ENCODE assay signal across 8 mouse cellular contexts in the genomic region with DNA sequence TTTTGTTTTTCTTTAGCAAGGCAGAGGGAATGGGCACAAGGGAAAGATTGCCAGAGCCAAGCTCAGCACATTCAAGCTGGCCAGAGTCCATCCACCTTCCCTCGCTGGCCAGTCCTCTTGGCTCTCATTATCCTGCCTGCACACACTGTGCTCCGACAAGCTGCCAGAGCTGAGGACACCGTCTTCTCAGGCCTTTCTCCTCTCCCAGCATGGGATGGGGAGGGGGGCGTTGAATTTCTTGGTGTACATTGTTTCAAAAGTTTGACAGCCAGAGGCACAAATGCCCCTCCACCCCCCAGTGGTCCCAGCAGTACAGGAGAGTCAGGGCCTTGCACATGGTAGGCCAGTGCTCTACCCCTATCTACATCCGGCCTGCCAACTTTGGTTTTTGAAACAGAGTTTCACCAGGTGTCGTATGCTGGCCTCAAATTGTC. TPM values are rescaled to one million over a fixed set of nuclear protein-coding genes. Genes with fewer than 3 reads are reported as not detected.
A peak's percentile ranks its signal among the peaks of the same experiment; 100 is the strongest.
DNase-seq lines count a peak whose midpoint lies in the region; ATAC-seq and TF ChIP-seq lines count a peak whose summit lies in the region.

No protein-coding gene starts in this region.

- peak overlapping the region; percentile 86; the same call in 1 of the 2 replicates for H3K4me3 ChIP-seq in heart, embryonic 12.5 days
- 0 out of 2 replicates have a peak overlapping the region, but pooled peaks have one; percentile 68 for H3K4me3 ChIP-seq in kidney, embryonic 14.5 days (ENCODE audit: low read length)
- peak overlapping the region; percentile 72 for H3K4me3 ChIP-seq in lung, embryonic 14.5 days (ENCODE audit: low read depth, low read length)
- 0 out of 2 replicates have a peak overlapping the region, but pooled peaks have one; percentile 76 for H3K4me3 ChIP-seq in stomach, embryonic 14.5 days (ENCODE audit: low read depth, low read length)

- H3K27me3 ChIP-seq in heart, embryonic 12.5 days (replicated peaks) = no peaks in the 10 kb centered on the region
- H3K27me3 ChIP-seq in kidney, embryonic 14.5 days (ENCODE audit: control insufficient read depth, insufficient read depth, low read length) = no peaks in the 10 kb centered on the region
- H3K27me3 ChIP-seq in lung, embryonic 14.5 days (ENCODE audit: insufficient read depth, low read length) = no peaks in the 10 kb centered on the region
- H3K27me3 ChIP-seq in stomach, embryonic 14.5 days (ENCODE audit: control insufficient read depth, insufficient read depth, low read length) = no peaks in the 10 kb centered on the region

- 54% methylated on average over 6 of the region's 6 CpGs for WGBS in heart, embryonic 12.5 days
- 61% methylated on average over 6 of the region's 6 CpGs for WGBS in kidney, embryonic 14.5 days
- WGBS in lung, embryonic 14.5 days = 39% methylated on average over 6 of the region's 6 CpGs
- 46% methylated on average over 6 of the region's 6 CpGs for WGBS in stomach, embryonic 14.5 days

- peak overlapping the region; percentile 98 for H3K4me2 ChIP-seq in heart, embryonic 12.5 days
- peak overlapping the region; percentile 96 for H3K4me2 ChIP-seq in kidney, embryonic 14.5 days (replicated peaks; ENCODE audit: low read depth, low read length)
- peak overlapping the region; percentile 96 for H3K4me2 ChIP-seq in lung, embryonic 14.5 days
- peak overlapping the region; percentile 96 for H3K4me2 ChIP-seq in stomach, embryonic 14.5 days (replicated peaks; ENCODE audit: low read depth, low read length)

- no peaks in the 10 kb centered on the region for H3K9me3 ChIP-seq in heart, embryonic 12.5 days (replicated peaks)
- H3K9me3 ChIP-seq in kidney, embryonic 14.5 days (ENCODE audit: control insufficient read depth, low read length) = no peaks in the 10 kb centered on the region
- no peaks in the 10 kb centered on the region for H3K9me3 ChIP-seq in lung, embryonic 14.5 days (ENCODE audit: low read depth, low read length)
- no peaks in the 10 kb centered on the region for H3K9me3 ChIP-seq in stomach, embryonic 14.5 days (ENCODE audit: control insufficient read depth, low read depth, low read length)

- intact Hi-C loops in heart, postnatal 25 days (cut with DNase I) = no loop called here

- peak; percentile 20; the same call in 1 of the 2 replicates for ATAC-seq in heart, embryonic 12.5 days (ENCODE audit: insufficient number of reproducible peaks, low FRiP score)
- peak; percentile 36 for ATAC-seq in kidney, embryonic 14.5 days (ENCODE audit: low FRiP score, low TSS enrichment)
- ATAC-seq in lung, embryonic 14.5 days (ENCODE audit: insufficient read depth) = peak; percentile 32
- ATAC-seq in stomach, embryonic 14.5 days (ENCODE audit: insufficient number of reproducible peaks, insufficient read depth, low FRiP score, low read depth) = no peak; the same call in 1 of the 2 replicates

- peak; percentile 97 for DNase-seq in heart, adult 11 months
- DNase-seq in heart, postnatal 25 days (ENCODE audit: low spot score) = no peak
- peak; percentile 84 to 86 for DNase-seq in cerebellum, adult 18-20 months
- peak; percentile 31 for DNase-seq in lung, embryonic 14.5 days
- no peak for DNase-seq in B cell, adult 2 months

- no peak overlapping the region for H3K9ac ChIP-seq in heart, embryonic 12.5 days
- no peak overlapping the region for H3K9ac ChIP-seq in kidney, embryonic 14.5 days (ENCODE audit: low read depth, low read length)
- no peak overlapping the region; the same call in 1 of the 2 replicates for H3K9ac ChIP-seq in lung, embryonic 14.5 days
- H3K9ac ChIP-seq in stomach, embryonic 14.5 days (replicated peaks; ENCODE audit: low read depth, low read length) = no peak overlapping the region

- peaks cover 22% of the 10 kb centered on the region for H3K4me1 ChIP-seq in heart, embryonic 12.5 days (replicated peaks)
- H3K4me1 ChIP-seq in kidney, embryonic 14.5 days (ENCODE audit: control insufficient read depth, insufficient read depth, low read length) = peaks cover 6% of the 10 kb centered on the region; the same call in 1 of the 2 replicates
- H3K4me1 ChIP-seq in lung, embryonic 14.5 days (ENCODE audit: insufficient read depth) = peaks cover 9% of the 10 kb centered on the region
- no peaks in the 10 kb centered on the region for H3K4me1 ChIP-seq in stomach, embryonic 14.5 days (ENCODE audit: control insufficient read depth, insufficient read depth, low read length)

- H3K27ac ChIP-seq in heart, embryonic 12.5 days (ENCODE audit: poor library complexity, severe bottlenecking) = no peak overlapping the region
- H3K27ac ChIP-seq in kidney, embryonic 14.5 days (ENCODE audit: low read depth, low read length) = no peak overlapping the region
- no peak overlapping the region for H3K27ac ChIP-seq in lung, embryonic 14.5 days (ENCODE audit: low read depth)
- no peak overlapping the region for H3K27ac ChIP-seq in stomach, embryonic 14.5 days (ENCODE audit: low read length)

- no peak for TF ChIP-seq CTCF in lung, embryonic 14.5 days (IDR thresholded peaks at IDR 0.05; ENCODE audit: low read depth)

- H3K36me3 ChIP-seq in heart, embryonic 12.5 days = peaks cover 19% of the 10 kb centered on the region
- H3K36me3 ChIP-seq in kidney, embryonic 14.5 days (ENCODE audit: control insufficient read depth, insufficient read depth, low read length) = no peaks in the 10 kb centered on the region
- H3K36me3 ChIP-seq in lung, embryonic 14.5 days (ENCODE audit: insufficient read depth) = peaks cover 10% of the 10 kb centered on the region; the same call in 1 of the 2 replicates
- 0 out of 2 replicates have a peak, but pooled peaks cover 4% of the 10 kb centered on the region for H3K36me3 ChIP-seq in stomach, embryonic 14.5 days (ENCODE audit: control insufficient read depth, insufficient read depth, low read length)

RNA-seq across cellular contexts. Expression of gene Gaa, which starts 0.4 kb away (rescaled TPM):
- total RNA-seq in heart, postnatal 25 days (2021) = 10 to 100 TPM; 69.6 to 73.2 TPM
- polyA plus RNA-seq in heart, embryonic 12.5 days (2016; fragmentation: Nextera tagmentation; extraction: Ambion mirVana) = 116 and 117 TPM in 2 replicates
- 21.4 and 37.2 TPM in 2 replicates for polyA plus RNA-seq in kidney, embryonic 14.5 days (2014; fragmentation: Nextera tagmentation; extraction: Ambion mirVana)
- 56.0 and 58.8 TPM in 2 replicates for polyA plus RNA-seq in lung, embryonic 14.5 days (2014; fragmentation: Nextera tagmentation; extraction: Ambion mirVana)
- 50.3 and 55.8 TPM in 2 replicates for polyA plus RNA-seq in stomach, embryonic 14.5 days (2014; fragmentation: Nextera tagmentation; extraction: Ambion mirVana)

RNA-seq across cellular contexts. Expression of gene Eif4a3, which starts 32.6 kb away (rescaled TPM):
- 10 to 100 TPM; 64.8 to 67.6 TPM for total RNA-seq in heart, postnatal 25 days (2021)
- polyA plus RNA-seq in heart, embryonic 12.5 days (2016; fragmentation: Nextera tagmentation; extraction: Ambion mirVana) = 270 and 276 TPM in 2 replicates
- polyA plus RNA-seq in kidney, embryonic 14.5 days (2014; fragmentation: Nextera tagmentation; extraction: Ambion mirVana) = 362 and 419 TPM in 2 replicates
- polyA plus RNA-seq in lung, embryonic 14.5 days (2014; fragmentation: Nextera tagmentation; extraction: Ambion mirVana) = 419 and 428 TPM in 2 replicates
- polyA plus RNA-seq in stomach, embryonic 14.5 days (2014; fragmentation: Nextera tagmentation; extraction: Ambion mirVana) = 347 and 363 TPM in 2 replicates

RNA-seq across cellular contexts. Expression of gene Ccdc40, which starts 38.9 kb away (rescaled TPM):
- total RNA-seq in heart, postnatal 25 days (2021) = not detected
- 3.1 and 3.7 TPM in 2 replicates for polyA plus RNA-seq in heart, embryonic 12.5 days (2016; fragmentation: Nextera tagmentation; extraction: Ambion mirVana)
- 5.6 and 6.4 TPM in 2 replicates for polyA plus RNA-seq in kidney, embryonic 14.5 days (2014; fragmentation: Nextera tagmentation; extraction: Ambion mirVana)
- polyA plus RNA-seq in lung, embryonic 14.5 days (2014; fragmentation: Nextera tagmentation; extraction: Ambion mirVana) = 1.7 and 1.9 TPM in 2 replicates
- polyA plus RNA-seq in stomach, embryonic 14.5 days (2014; fragmentation: Nextera tagmentation; extraction: Ambion mirVana) = 4.1 and 4.3 TPM in 2 replicates

RNA-seq across cellular contexts. Expression of gene Tbc1d16, which starts 39.0 kb away (rescaled TPM):
- 10 to 100 TPM; 65.1 to 66.4 TPM for total RNA-seq in heart, postnatal 25 days (2021)
- polyA plus RNA-seq in heart, embryonic 12.5 days (2016; fragmentation: Nextera tagmentation; extraction: Ambion mirVana) = 7.4 and 7.5 TPM in 2 replicates
- 7.3 and 13.0 TPM in 2 replicates for polyA plus RNA-seq in kidney, embryonic 14.5 days (2014; fragmentation: Nextera tagmentation; extraction: Ambion mirVana)
- 17.1 and 17.5 TPM in 2 replicates for polyA plus RNA-seq in lung, embryonic 14.5 days (2014; fragmentation: Nextera tagmentation; extraction: Ambion mirVana)
- polyA plus RNA-seq in stomach, embryonic 14.5 days (2014; fragmentation: Nextera tagmentation; extraction: Ambion mirVana) = 14.8 and 15.9 TPM in 2 replicates

RNA-seq across cellular contexts. Expression of gene Card14, which starts 40.3 kb away (rescaled TPM):
- total RNA-seq in heart, postnatal 25 days (2021) = under 1 TPM; 0.08 to 0.10 TPM
- 0.49 and 0.51 TPM in 2 replicates for polyA plus RNA-seq in heart, embryonic 12.5 days (2016; fragmentation: Nextera tagmentation; extraction: Ambion mirVana)
- 0.16 and 0.17 TPM in 2 replicates for polyA plus RNA-seq in kidney, embryonic 14.5 days (2014; fragmentation: Nextera tagmentation; extraction: Ambion mirVana)
- not detected in 2 replicates for polyA plus RNA-seq in lung, embryonic 14.5 days (2014; fragmentation: Nextera tagmentation; extraction: Ambion mirVana)
- polyA plus RNA-seq in stomach, embryonic 14.5 days (2014; fragmentation: Nextera tagmentation; extraction: Ambion mirVana) = 0.34 and 0.38 TPM in 2 replicates

Comparison
In these comparisons a context has a peak if more than half of its experiments do, and no peak if none do; other contexts are left out.
1. DNase-seq: peak in heart, adult 11 months (single experiment), cerebellum, adult 18-20 months (2 of 2) and lung, embryonic 14.5 days (single experiment); none in heart, postnatal 25 days (single experiment) and B cell, adult 2 months (0 of 2).
2. Peak in every context shown above with its lines, with median percentiles within 50 percentile points of each other: H3K4me2 ChIP-seq and H3K4me3 ChIP-seq.